Mouse (Mus musculus): ENCODE results near the gene Nhsl1. TPM values are rescaled to one million over a fixed set of nuclear protein-coding genes. Genes with fewer than 3 reads are reported as not detected.
A peak's percentile ranks its signal among the peaks of the same experiment; 100 is the strongest.

Gene Nhsl1
- polyA plus RNA-seq, 1 experiment from 2014 or later, result 7.9 TPM

- Histone ChIP-seq H3K4me2 (0 out of 2 replicates have a peak overlapping the region, but pooled peaks have one; percentile 13), H3K9me3 (no peaks in the 10 kb centered on the region), H3K36me3 (no peaks in the 10 kb centered on the region), H3K4me1 (replicated peaks) (peaks cover 30% of the 10 kb centered on the region), H3K27me3 (no peaks in the 10 kb centered on the region), H3K4me3 (replicated peaks) (no peak overlapping the region), H3K9ac (replicated peaks) (no peak overlapping the region), H3K27ac (no peak overlapping the region; the same call in 1 of the 2 replicates)
- ATAC-seq (ENCODE audit: insufficient number of reproducible peaks, insufficient read depth, low FRiP score, low TSS enrichment, low read depth), result 0 out of 2 replicates have a peak, but pooled peaks have one; percentile 40
- 52% methylated on average over 13 of the region's 13 CpGs for WGBS
These were observed 53.1 kb downstream of the Nhsl1 start for GRCm38 (mm10) chr10:18371866-18372265.

- H3K4me2 ChIP-seq, result no peak overlapping the region
- ATAC-seq (ENCODE audit: insufficient number of reproducible peaks, insufficient read depth, low FRiP score, low TSS enrichment, low read depth), result no peak
- peak overlapping the region; percentile 56; the same call in 1 of the 2 replicates for H3K27ac ChIP-seq
- H3K9ac ChIP-seq (replicated peaks), result no peak overlapping the region
- H3K9me3 ChIP-seq, result no peaks in the 10 kb centered on the region
- 65% methylated on average over 3 of the region's 3 CpGs for WGBS
- peaks cover 25% of the 10 kb centered on the region for H3K4me1 ChIP-seq (replicated peaks)
- no peaks in the 10 kb centered on the region for H3K36me3 ChIP-seq
- H3K4me3 ChIP-seq (replicated peaks), result no peak overlapping the region
- no peaks in the 10 kb centered on the region for H3K27me3 ChIP-seq
These were observed 56.5 kb downstream of the Nhsl1 start for GRCm38 (mm10) chr10:18375301-18375700.

GRCm38 (mm10) chr10:18384766-18385165 lies 66.0 kb downstream of the Nhsl1 start:
- peaks cover 11% of the 10 kb centered on the region for H3K4me1 ChIP-seq (replicated peaks)
- H3K4me3 ChIP-seq (replicated peaks), result no peak overlapping the region
- no peaks in the 10 kb centered on the region for H3K36me3 ChIP-seq
- WGBS, result 76% methylated on average over 2 of the region's 2 CpGs
- no peaks in the 10 kb centered on the region for H3K27me3 ChIP-seq
- no peaks in the 10 kb centered on the region for H3K9me3 ChIP-seq
- no peak overlapping the region for H3K4me2 ChIP-seq
- H3K9ac ChIP-seq (replicated peaks), result no peak overlapping the region
- ATAC-seq (ENCODE audit: insufficient number of reproducible peaks, insufficient read depth, low FRiP score, low TSS enrichment, low read depth), result no peak
- H3K27ac ChIP-seq, result no peak overlapping the region

- no peaks in the 10 kb centered on the region for H3K27me3 ChIP-seq
- no peak overlapping the region for H3K27ac ChIP-seq
- H3K9ac ChIP-seq (replicated peaks), result no peak overlapping the region
- no peak overlapping the region for H3K4me3 ChIP-seq (replicated peaks)
- H3K4me1 ChIP-seq (replicated peaks), result peaks cover 16% of the 10 kb centered on the region
- H3K9me3 ChIP-seq, result no peaks in the 10 kb centered on the region
- H3K4me2 ChIP-seq, result no peak overlapping the region
- no peaks in the 10 kb centered on the region for H3K36me3 ChIP-seq
- ATAC-seq (ENCODE audit: insufficient number of reproducible peaks, insufficient read depth, low FRiP score, low TSS enrichment, low read depth), result no peak
- 47% methylated on average over 7 of the region's 7 CpGs for WGBS
These were observed 67.4 kb downstream of the Nhsl1 start for GRCm38 (mm10) chr10:18386224-18386623.

GRCm38 (mm10) chr10:18388784-18389575 lies 70.2 kb downstream of the Nhsl1 start:
- H3K27me3 ChIP-seq, result no peaks in the 10 kb centered on the region
- peak overlapping the region; percentile 35 for H3K4me2 ChIP-seq
- no peak overlapping the region for H3K4me3 ChIP-seq (replicated peaks)
- no peaks in the 10 kb centered on the region for H3K9me3 ChIP-seq
- H3K36me3 ChIP-seq, result no peaks in the 10 kb centered on the region
- H3K27ac ChIP-seq, result peak overlapping the region; percentile 41; the same call in 1 of the 2 replicates
- peaks cover 28% of the 10 kb centered on the region for H3K4me1 ChIP-seq (replicated peaks)
- WGBS, result 22% methylated on average over 10 of the region's 10 CpGs
- peak; percentile 66; the same call in 1 of the 2 replicates for ATAC-seq (ENCODE audit: insufficient number of reproducible peaks, insufficient read depth, low FRiP score, low TSS enrichment, low read depth)
- no peak overlapping the region for H3K9ac ChIP-seq (replicated peaks)

GRCm38 (mm10) chr10:18390004-18390403 lies 71.2 kb downstream of the Nhsl1 start:
- no peak overlapping the region for H3K9ac ChIP-seq (replicated peaks)
- H3K4me2 ChIP-seq, result no peak overlapping the region
- H3K4me1 ChIP-seq (replicated peaks), result peaks cover 34% of the 10 kb centered on the region
- no peak for ATAC-seq (ENCODE audit: insufficient number of reproducible peaks, insufficient read depth, low FRiP score, low TSS enrichment, low read depth)
- WGBS, result 76% methylated on average over 15 of the region's 15 CpGs
- H3K9me3 ChIP-seq, result no peaks in the 10 kb centered on the region
- peak overlapping the region; percentile 18; the same call in 1 of the 2 replicates for H3K27ac ChIP-seq
- H3K27me3 ChIP-seq, result no peaks in the 10 kb centered on the region
- H3K36me3 ChIP-seq, result no peaks in the 10 kb centered on the region
- no peak overlapping the region for H3K4me3 ChIP-seq (replicated peaks)

- Histone ChIP-seq H3K27me3 (no peaks in the 10 kb centered on the region), H3K4me1 (replicated peaks) (peaks cover 34% of the 10 kb centered on the region), H3K4me2 (no peak overlapping the region), H3K27ac (no peak overlapping the region), H3K4me3 (replicated peaks) (no peak overlapping the region), H3K36me3 (no peaks in the 10 kb centered on the region), H3K9me3 (no peaks in the 10 kb centered on the region), H3K9ac (replicated peaks) (no peak overlapping the region)
- ATAC-seq (ENCODE audit: insufficient number of reproducible peaks, insufficient read depth, low FRiP score, low TSS enrichment, low read depth), result no peak
- WGBS, result 51% methylated on average over 5 of the region's 5 CpGs
These were observed 72.8 kb downstream of the Nhsl1 start for GRCm38 (mm10) chr10:18391608-18392007.

- Histone ChIP-seq H3K4me3 (replicated peaks) (no peak overlapping the region), H3K27ac (no peak overlapping the region), H3K27me3 (no peaks in the 10 kb centered on the region), H3K36me3 (no peaks in the 10 kb centered on the region), H3K4me1 (replicated peaks) (peaks cover 34% of the 10 kb centered on the region), H3K9me3 (no peaks in the 10 kb centered on the region), H3K4me2 (no peak overlapping the region), H3K9ac (replicated peaks) (no peak overlapping the region)
- ATAC-seq (ENCODE audit: insufficient number of reproducible peaks, insufficient read depth, low FRiP score, low TSS enrichment, low read depth), result no peak
- WGBS, result 76% methylated on average over 6 of the region's 6 CpGs
These were observed 73.5 kb downstream of the Nhsl1 start for GRCm38 (mm10) chr10:18392268-18392667.

GRCm38 (mm10) chr10:18393740-18394139 lies 75.0 kb downstream of the Nhsl1 start:
- Histone ChIP-seq H3K4me1 (replicated peaks) (peaks cover 33% of the 10 kb centered on the region), H3K9ac (replicated peaks) (no peak overlapping the region), H3K4me3 (replicated peaks) (no peak overlapping the region), H3K4me2 (no peak overlapping the region), H3K9me3 (no peaks in the 10 kb centered on the region), H3K27ac (peak overlapping the region; percentile 56; the same call in 1 of the 2 replicates), H3K36me3 (no peaks in the 10 kb centered on the region), H3K27me3 (no peaks in the 10 kb centered on the region)
- no peak for ATAC-seq (ENCODE audit: insufficient number of reproducible peaks, insufficient read depth, low FRiP score, low TSS enrichment, low read depth)
- WGBS, result 49% methylated on average over 3 of the region's 3 CpGs

- Histone ChIP-seq H3K36me3 (no peaks in the 10 kb centered on the region), H3K27ac (peak overlapping the region; percentile 29; the same call in 1 of the 2 replicates), H3K9ac (replicated peaks) (no peak overlapping the region), H3K27me3 (no peaks in the 10 kb centered on the region), H3K9me3 (no peaks in the 10 kb centered on the region), H3K4me1 (replicated peaks) (peaks cover 28% of the 10 kb centered on the region), H3K4me2 (no peak overlapping the region), H3K4me3 (replicated peaks) (no peak overlapping the region)
- no peak for ATAC-seq (ENCODE audit: insufficient number of reproducible peaks, insufficient read depth, low FRiP score, low TSS enrichment, low read depth)
- 73% methylated on average over 7 of the region's 7 CpGs for WGBS
These were observed 75.5 kb downstream of the Nhsl1 start for GRCm38 (mm10) chr10:18394270-18394669.

GRCm38 (mm10) chr10:18400089-18400644 lies 81.4 kb downstream of the Nhsl1 start:
- Histone ChIP-seq H3K27me3 (no peaks in the 10 kb centered on the region), H3K9me3 (no peaks in the 10 kb centered on the region), H3K4me3 (replicated peaks) (no peak overlapping the region), H3K27ac (no peak overlapping the region), H3K4me2 (no peak overlapping the region), H3K36me3 (no peaks in the 10 kb centered on the region), H3K4me1 (replicated peaks) (0 out of 2 replicates have a peak, but pooled peaks cover 6% of the 10 kb centered on the region), H3K9ac (replicated peaks) (no peak overlapping the region)
- ATAC-seq (ENCODE audit: insufficient number of reproducible peaks, insufficient read depth, low FRiP score, low TSS enrichment, low read depth), result no peak
- WGBS, result 66% methylated on average over 7 of the region's 7 CpGs

Measured in limb, embryonic 12.5 days (tissue).